Mouse (Mus musculus) urinary bladder, postnatal 25 days (tissue): Measurements from ENCODE around the gene Pnkp.

ENCODE experiments used
- DNase-seq: peaks from one replicate; pipeline ENCODE4 v3.0.0; 2022; ENCODE audit warnings: low spot score

Gene Pnkp

DNA sequence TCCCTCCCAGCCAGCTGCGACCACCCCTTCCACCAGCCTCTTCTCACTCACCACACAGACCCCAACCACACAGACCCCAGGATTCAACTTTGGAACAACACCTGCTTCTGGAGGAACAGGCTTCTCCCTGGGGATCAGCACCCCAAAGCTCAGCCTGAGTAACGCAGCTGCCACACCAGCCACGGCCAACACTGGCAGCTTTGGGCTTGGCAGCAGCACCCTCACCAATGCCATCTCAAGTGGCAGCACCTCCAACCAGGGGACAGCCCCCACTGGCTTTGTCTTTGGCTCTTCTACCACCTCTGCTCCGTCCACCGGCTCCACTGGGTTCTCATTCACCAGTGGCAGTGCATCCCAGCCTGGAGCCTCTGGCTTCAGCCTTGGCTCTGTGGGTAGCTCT, 28.2 kb upstream of the Pnkp start:
- DNase-seq, result no peak

DNA sequence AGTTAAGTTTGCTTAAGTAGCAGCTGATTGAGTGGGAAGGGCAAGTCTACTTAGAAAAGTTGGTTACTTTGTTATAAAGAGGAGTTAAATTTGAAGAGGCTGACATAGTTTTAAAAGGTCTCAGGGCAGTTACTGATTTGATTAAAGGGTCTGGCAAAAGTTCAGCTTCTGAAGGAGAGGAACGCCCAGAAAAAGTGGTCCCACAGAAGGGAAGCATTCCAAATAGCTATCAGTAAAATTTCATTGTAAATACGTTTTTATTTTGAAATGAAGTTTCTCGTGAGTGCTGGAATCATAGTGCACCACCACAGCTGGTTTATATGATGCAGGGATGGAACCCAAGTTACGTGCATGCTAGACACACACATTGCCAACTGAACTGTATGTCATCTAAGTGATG, 24.2 kb upstream of the Pnkp start:
- DNase-seq, result no peak

- DNase-seq, result no peak
Measured at GRCm38 (mm10) chr7:44835373-44836015, 21.4 kb upstream of the Pnkp start.

DNA sequence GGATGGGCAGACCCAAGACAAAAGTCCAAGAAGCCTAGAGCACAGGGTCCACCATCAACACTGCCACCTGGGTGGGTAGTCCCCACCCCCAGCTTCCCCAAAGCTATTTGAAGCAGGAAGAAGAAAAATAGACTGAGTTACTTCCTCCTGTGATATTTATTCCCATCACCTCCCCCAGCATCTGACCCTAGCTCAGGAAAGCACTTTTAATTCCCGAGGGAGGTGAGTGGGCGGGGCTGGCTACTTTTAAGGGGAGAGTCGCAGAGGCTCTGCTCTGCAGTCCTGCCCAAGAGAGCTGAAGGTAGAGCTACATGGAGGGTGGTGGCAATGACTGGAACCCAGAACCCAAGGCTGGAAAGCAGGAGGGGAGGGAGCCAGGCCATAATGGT, 20.9 kb upstream of the Pnkp start:
- DNase-seq, result no peak

DNA sequence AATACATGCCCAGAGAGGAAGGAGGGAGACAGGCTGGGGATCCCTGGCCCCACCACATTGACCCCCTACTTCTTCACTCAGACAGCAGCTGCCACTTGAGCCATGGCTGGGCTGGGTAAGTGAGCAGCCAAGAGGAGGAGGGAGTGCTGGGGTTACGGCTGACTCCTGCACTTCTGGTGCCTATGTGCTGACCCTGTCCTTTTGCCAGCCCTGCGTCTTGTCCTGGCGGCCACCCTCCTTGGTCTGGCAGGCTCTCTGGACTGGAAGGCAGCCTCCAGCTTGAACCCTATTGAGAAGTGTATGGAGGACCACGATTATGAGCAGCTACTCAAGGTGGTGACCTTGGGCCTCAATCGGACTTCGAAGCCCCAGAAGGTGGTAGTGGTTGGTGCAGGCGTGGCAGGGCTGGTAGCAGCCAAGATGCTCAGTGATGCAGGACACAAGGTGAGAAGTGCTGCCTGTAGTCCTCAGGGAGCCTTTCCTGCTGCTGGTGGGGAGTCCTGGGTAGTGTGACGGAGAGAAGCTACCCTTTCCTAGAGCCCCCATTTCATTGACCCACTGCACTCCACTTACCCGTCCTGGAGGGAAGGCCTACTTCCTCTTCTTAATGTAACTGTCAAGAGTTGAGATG, 20.4 kb upstream of the Pnkp start:
- no peak for DNase-seq

- no peak for DNase-seq
Measured at GRCm38 (mm10) chr7:44838073-44838472, 18.9 kb upstream of the Pnkp start.

GRCm38 (mm10) chr7:44839171-44839490, 17.8 kb upstream of the Pnkp start:
- DNase-seq, result no peak

GRCm38 (mm10) chr7:44839491-44840191, 17.3 kb upstream of the Pnkp start:
- DNase-seq, result no peak

DNA sequence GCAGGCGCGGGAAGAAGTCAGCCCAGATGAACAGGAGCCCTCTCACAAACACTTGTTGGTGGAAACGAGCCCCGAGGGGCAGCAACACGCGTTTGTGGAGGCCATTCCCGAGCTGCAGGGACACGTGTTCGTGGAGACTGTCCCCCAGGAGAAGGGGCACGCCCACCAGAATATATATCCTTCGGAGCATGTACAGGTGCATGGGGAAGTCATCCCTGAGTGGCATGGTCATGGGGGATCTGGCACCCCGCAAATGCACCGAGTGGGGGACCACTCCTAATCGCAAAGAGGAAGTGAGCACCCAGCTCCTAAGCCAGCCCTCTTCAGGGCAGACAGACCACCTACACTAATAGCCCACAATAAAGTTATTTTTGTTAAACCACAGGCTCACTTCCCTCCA, 16.5 kb upstream of the Pnkp start:
- no peak for DNase-seq

DNA sequence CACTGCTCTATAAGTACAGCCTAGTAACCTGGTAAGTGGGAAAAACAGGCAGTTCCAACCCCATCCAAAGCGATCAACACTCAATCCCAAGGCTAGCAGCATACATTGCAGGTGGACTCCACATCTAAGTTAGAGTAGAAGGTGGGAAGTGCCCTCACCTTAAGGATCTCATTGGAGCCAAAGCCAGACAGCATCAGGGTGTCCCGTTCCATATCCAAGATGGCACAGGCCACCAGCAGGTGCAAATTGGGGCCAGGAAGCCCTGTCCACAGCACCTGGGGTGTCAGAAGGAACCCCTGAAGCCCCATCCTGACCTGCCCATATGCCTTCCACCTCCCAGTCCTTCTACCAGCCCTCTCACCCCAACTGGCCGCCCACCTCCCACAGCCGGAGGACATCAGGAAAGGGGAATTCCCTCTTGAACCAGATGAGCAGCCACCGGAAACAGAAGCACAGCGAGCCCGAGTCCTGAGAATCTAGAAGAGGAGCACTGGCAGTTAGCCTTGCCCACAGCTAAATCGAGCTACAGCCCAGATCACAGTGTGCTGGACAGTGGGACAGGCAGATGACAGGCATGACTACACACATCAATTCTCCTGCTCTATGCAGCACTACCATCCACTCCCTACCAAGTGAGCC, 15.0 kb upstream of the Pnkp start:
- DNase-seq, result no peak

GRCm38 (mm10) chr7:44845006-44845405, 11.9 kb upstream of the Pnkp start:
- no peak for DNase-seq

- no peak for DNase-seq
Measured at GRCm38 (mm10) chr7:44846804-44847203, 10.1 kb upstream of the Pnkp start.

- DNase-seq, result no peak
Measured at GRCm38 (mm10) chr7:44847772-44848171, 9.2 kb upstream of the Pnkp start.

GRCm38 (mm10) chr7:44848561-44849415, 8.2 kb upstream of the Pnkp start, which contains the start of the genes Akt1s1 and Tbc1d17:
Gene Akt1s1 (plus strand): TSS chr7:44848991.
Gene Tbc1d17 (minus strand): TSS chr7:44849079.
- peak; percentile 96 for DNase-seq

DNA sequence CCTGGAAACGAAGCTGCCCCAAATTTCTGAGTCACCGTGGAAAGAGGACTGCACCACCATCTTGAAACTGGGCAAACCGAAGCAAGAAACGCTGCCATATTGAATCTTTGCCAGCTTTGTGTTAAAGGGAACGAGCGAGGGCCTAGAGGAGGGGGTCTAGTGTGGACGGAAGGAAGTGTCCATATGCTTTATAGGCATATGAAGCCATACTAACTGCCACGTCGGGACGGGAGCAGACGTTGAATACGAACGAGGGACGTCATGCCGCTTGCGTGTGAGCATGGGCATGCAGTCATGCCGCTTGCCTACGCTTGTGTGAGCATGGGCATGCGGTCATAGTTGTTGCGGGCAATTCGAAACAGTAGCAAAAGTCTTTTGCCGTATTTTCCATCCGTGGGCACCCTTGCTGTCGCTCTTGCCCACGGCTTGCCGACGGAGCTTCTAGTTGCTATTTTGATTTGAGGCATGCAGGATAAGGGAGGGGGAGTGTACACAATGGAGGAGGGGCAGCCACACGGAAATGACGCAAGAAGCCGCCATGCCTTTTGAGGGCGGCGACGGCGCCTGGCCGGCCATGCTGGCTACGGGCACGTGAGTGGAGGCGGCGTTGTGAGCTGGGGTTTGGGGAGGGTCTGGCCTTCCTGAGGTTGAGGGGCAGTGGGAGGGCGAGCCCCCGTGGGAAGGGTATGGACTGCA, 7.4 kb upstream of the Pnkp start:
- DNase-seq, result peak; percentile 82

DNA sequence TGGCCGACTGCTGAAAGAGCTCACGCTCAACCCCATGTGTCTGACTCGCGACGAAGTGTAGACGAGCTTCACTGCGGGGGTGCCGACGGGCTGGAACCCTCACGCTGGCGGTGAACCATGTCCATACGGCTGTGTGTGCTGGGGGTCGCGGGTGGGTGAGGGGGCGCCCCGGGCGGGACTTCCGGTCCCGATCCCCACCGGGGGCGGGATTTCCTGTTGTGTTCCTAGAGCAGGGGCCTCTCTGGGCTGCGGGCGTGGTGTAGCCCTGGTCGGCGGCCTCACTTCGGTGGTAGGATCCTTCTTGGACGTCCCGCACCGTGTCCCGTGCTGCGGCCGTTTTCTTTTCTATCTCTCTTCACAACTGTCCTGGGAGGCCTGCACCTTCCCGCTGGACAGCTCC, 6.8 kb upstream of the Pnkp start:
- DNase-seq, result peak; percentile 68

GRCm38 (mm10) chr7:44850789-44851624, 5.9 kb upstream of the Pnkp start:
- no peak for DNase-seq

GRCm38 (mm10) chr7:44851625-44852234, 5.2 kb upstream of the Pnkp start:
- DNase-seq, result no peak

- no peak for DNase-seq
Measured at GRCm38 (mm10) chr7:44852259-44853027, 4.5 kb upstream of the Pnkp start.
